Mouse (Mus musculus) layer of hippocampus, postnatal 36 days (tissue): Measurements from ENCODE around the gene Cmbl. TPM values are rescaled to one million over a fixed set of nuclear protein-coding genes. Genes with fewer than 3 reads are reported as not detected.

ENCODE experiments used
- DNase-seq, 2 experiments: peaks; one replicate each; pipeline ENCODE4 v3.0.0; 2022
- total RNA-seq, 2 experiments: library from RNA; stranded (reverse); gene quantifications; 2 replicates each; pipeline ENCODE4 v1.2.3; 2021

Cmbl gene
- total RNA-seq, 2 experiments from 2014 or later, result 10.6 to 11.8 TPM

DNA sequence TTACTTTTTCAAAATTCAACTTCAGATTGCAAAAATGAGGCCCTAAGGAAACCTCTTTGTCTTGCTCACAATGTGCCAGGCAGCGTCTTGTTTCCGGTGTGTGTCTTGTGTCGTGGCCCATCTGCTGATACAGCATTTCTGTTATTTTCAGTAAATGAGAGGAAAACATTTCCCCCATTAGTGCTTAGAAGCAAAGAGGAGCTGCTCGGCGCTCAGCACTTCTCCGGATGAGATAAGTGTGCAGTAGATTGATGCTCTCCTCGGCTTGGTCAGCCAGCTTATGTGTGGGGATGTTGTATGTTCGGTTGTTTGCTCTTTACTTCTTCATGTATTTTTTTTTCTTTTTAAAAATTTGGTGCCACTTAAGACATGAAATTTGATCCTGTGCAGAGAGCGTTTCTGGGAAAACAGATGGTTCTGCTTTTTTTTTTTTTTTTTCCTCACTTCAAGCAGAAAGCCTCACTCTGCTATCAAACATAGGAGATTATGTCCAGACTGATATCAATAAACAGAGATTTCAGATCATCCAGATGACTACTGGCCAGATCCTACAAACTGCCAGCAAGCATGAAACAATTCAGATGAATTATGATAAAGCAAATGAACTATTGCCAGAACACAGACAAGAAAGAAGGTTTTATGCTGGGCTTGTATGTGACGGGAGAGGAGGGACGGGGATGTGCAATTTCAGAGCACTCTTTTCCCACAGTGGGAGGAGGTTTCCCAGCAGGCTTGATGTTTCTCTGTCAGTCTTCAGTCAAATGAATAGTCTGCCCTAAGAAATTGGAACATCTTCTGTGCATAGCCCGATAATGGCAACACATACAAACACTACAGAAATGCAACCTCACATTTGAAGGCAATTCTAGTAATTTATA lies 62.3 kb downstream of the Cmbl start:
- no peak for DNase-seq

DNA sequence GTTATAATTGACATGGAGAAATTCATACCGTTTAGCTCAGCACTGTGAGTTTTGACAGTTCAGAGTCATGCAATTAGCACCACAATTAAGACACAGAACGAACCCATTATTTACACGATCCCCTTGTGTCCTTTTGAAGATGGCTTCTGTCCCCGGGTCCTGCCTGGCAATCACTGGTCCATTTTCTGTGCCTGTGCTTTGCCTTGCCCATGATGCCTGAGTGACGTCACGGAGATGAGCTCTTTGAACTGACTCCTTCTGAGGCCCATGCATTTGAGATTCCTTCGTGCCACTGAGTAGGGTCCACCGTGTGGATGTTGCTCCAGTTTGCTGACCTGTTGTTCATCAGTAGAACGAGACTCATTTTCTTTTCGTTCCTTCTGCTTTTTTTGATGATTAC lies 63.0 kb downstream of the Cmbl start:
- DNase-seq, result no peak

DNA sequence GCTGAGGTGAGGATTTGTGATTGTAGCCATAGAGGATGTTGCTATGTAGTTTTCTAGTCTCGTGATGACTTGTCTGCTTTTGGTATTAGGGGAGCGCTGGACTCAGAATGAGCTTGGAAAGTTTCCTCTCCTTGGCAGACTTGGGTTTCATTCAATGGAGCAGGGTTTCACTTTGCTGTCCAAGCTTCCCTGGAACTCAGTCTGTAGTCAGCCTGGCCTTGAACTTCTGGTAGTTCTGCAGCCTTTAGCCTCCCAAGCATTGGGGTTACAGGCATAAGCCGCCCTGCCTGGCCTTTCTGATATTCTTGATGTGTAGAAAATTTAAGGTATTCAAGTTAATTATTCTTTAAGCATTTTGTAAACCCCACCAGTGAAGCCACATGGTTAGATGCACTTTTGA lies 64.4 kb downstream of the Cmbl start:
- DNase-seq, result no peak

DNA sequence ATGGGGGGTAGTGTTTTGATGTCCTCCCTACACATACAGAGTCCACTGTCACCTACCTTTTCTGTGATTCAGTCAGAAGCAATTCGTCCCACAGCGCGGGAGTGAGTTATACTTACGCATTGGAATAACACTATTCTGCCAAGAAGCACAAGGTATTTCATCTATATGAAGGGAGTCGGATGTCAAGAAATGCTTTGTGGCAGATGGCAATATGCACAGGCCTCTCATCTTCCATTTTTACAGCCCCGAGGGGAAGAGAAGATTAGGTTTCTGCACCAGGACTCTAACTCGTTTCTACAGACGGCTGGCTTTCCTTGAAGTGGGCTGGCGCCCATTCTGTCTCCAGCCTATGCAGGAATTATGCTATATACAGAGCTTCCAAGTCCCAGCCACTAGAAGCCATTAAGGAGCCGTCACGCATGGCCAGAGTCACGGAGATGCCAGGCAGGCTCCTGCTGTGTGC lies 66.2 kb downstream of the Cmbl start:
- DNase-seq, result no peak

DNA sequence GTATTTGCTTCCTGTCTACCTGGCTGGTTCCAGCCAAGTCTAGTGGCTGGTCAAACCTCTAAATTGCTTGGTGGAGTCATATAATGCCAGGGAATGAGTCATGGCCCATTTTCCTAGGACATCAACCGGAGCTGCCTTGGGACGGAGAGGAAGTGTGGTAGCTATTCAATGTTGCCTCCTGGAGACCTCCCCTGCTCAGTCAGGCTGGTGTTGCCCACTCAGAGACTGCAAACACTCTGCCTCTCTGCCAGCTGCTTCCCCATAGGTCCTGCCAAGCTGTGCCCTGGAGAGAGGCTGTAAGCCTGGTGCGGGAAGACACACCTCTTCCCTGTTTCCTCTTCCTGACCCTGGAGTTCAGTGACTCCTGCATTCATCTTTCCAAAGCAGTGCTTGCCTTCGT lies 67.3 kb downstream of the Cmbl start:
- DNase-seq, result no peak

DNA sequence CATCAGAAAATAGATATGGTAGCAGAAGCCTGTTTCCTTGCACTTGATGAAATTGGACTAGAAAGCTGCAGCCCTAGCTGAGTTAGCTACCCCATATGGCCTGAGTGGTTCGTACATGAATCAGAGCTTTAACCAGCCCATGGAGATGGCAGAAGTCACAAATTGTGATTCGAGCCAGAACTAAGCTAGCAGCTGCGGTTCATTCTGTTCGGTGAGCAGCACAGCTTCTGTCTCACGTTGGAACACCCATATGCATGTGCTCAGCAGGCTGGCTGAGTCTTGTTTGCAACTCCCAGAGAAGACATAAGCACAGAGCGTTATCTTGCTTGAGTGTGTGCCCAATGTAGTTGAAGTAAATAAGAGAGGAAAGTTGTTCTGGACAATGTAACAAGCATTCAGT lies 69.4 kb downstream of the Cmbl start:
- DNase-seq, result peak; percentile 82 to 85

DNA sequence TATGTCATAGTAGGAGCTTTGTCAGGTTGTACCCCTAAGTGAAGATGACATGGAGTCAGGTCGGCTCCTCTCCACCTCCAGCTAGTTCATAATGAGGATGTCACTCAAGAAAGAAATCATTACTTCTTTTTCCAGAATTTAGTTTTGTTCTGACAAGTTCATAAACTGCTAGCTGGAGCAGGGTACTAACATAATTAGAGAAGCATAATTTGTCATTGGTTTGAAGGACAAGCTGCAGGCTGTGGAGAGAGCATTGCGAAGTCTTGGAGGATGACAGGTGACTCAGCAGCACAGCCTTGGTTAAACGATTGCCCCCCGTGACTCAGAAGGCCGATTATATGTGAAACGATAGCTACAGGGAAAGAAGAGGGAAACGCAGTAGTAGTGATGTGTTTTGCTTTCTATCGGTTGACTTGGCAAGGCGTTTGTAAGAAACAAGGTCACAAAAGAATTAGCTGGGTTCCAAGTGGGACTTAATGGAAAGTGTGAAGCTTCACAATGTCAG lies 71.0 kb downstream of the Cmbl start:
- DNase-seq, result no peak

Other genes starting within 250 kb of the Cmbl start
- 10 to 100 TPM; 53.2 to 54.2 TPM for gene Ankrd33b, start 197.7 kb upstream of the Cmbl start, total RNA-seq
- gene Ropn1l, start 111.7 kb upstream of the Cmbl start, total RNA-seq, result 1 to 10 TPM in 1 of 2 experiments, under 1 TPM in 1; 0.50 to 1.1 TPM
- 100 to 1,000 TPM; 183 to 187 TPM for gene March6, start 34.3 kb upstream of the Cmbl start, total RNA-seq
- 100 to 1,000 TPM; 246 to 254 TPM for gene Cct5, start 36.4 kb downstream of the Cmbl start, total RNA-seq
- 10 to 100 TPM; 12.3 to 13.2 TPM for gene Fam173b, start 36.5 kb downstream of the Cmbl start, total RNA-seq